Mouse (Mus musculus) stomach, postnatal 0 days (tissue): ENCODE measurements around the gene Gm10378.
"Not testable (repeated sequence)": the region's sequence is repeated elsewhere in the genome, so short reads cannot be mapped to it uniquely, and the experiment has no call there.

ENCODE experiments used
- CTCF ChIP-seq: IDR thresholded peaks from 2 replicates; pipeline ENCODE4 v1.5.1; 2016; ENCODE audit warnings: antibody characterized with exemption, low read depth, mild to moderate bottlenecking, moderate library complexity
- EP300 ChIP-seq: optimal IDR thresholded peaks from 2 replicates; pipeline ENCODE3; 2016; ENCODE audit warnings: antibody characterized with exemption

GRCm38 (mm10) chr14:42641817-42642216 lies 13.9 kb upstream of the Gm10378 start, which contains the start of gene Gm3633:
- TF ChIP-seq CTCF, EP300: not testable (repeated sequence)
